Mouse (Mus musculus) lung, adult 2 months (tissue): Measurements from ENCODE around the gene Fyb.

ENCODE experiments used
- CTCF ChIP-seq: fragments of 200-500 bp; IDR thresholded peaks from 2 replicates; pipeline ENCODE4 v1.5.1; 2011; ENCODE audit warnings: mild to moderate bottlenecking, low read length, control low read depth; ENCODE audit not compliant: insufficient read depth
- POLR2A ChIP-seq: fragments of 200-500 bp; IDR thresholded peaks from 2 replicates; pipeline ENCODE4 v1.6.1; 2011; ENCODE audit warnings: low read depth, mild to moderate bottlenecking, control low read depth, low read length, borderline replicate concordance; ENCODE audit errors: extremely low read depth

DNA sequence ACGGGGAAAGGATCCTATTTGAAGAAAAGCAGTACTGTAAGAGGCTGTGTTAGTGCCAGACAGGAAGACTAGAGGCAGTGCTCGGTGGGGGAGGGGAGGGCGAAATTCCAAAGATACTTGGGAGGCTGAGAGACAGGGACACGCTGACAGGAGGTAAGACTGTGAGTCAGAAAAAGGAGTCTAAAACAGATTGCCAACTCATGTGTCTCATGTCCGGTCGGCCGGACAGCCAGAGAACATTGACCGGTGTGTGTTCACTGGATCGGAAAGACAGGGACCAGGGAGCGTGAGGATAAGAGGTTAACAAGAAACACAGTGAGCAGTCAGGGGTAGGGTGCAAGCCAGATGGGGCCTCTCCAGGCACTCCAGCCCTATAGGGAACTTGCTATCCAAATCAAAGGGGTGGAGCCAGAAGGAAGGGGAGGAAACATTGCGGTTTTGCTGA, 42.3 kb downstream of the Fyb start:
- TF ChIP-seq CTCF (no peak), POLR2A (no peak)
